In the genomic region with DNA sequence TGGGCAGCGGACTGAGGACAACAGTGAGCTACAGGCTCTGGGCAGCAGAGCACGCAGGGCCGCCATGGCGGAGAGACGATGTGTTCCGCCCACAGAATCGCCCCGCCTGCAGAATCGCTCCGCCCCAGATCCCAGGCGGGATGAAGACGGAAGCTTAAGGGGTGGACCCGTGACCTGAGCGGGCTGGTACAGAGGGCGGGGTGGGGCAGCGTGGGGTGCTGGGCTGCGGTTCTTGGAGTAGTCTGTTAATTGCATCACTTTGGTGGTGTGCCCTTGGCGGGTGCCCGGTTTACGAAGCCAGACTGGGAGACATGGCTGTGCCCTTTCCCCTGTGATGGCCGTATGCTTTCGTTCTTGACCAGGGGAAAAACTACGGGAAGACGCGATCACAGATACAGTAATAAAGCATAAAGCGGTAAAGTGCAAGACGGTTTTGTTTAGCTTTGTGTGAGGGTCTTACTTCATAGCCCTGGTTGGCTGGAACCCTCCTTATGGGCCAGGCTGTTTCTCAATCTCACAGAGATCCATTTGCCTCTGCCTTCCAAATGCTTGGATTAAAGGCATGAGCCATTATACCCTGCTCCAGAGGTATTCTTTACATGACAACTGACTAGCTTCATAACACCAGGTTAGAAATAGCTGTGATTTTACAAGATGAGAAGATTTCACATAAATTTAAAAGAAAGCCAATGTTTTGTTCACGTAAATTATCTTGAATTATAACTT, we compare ENCODE assay signal across 8 mouse cellular contexts. TPM values are rescaled to one million over a fixed set of nuclear protein-coding genes. Genes with fewer than 3 reads are reported as not detected.
DNase-seq lines count a peak whose midpoint lies in the region; ATAC-seq and TF ChIP-seq lines count a peak whose summit lies in the region.

A gene (minus strand): TSS at position 148 of the 726 bp plus-strand sequence.

- H3K9me3 ChIP-seq in hindbrain, postnatal 0 days (ENCODE audit: low read length), result no peaks in the 10 kb centered on the region

- H3K27me3 ChIP-seq in hindbrain, postnatal 0 days (ENCODE audit: insufficient read depth, low read length), result no peaks in the 10 kb centered on the region

- peak within 1 kb of the TSS; percentile 81 for H3K9ac ChIP-seq in hindbrain, postnatal 0 days (replicated peaks; ENCODE audit: low read length)

- no peaks in the 10 kb centered on the region; the same call in 1 of the 2 replicates for H3K36me3 ChIP-seq in hindbrain, postnatal 0 days (ENCODE audit: insufficient read depth, low read length)
- H3K36me3 ChIP-seq in macrophage (ENCODE audit: inconsistent target), result no peaks in the 10 kb centered on the region

- intact Hi-C loops in left cerebral cortex, adult 2 months (cut with DNase I), result loop anchor here (2.0 kb wide), 1 partner anchor 36 kb away; no protein-coding TSS in a partner anchor

- peak; percentile 96 to 98 for DNase-seq in adrenal gland, adult (ENCODE audit: inconsistent age in 2 of 2, low spot score in 1 of 2)
- peak; percentile 92 for DNase-seq in embryo, embryonic 10 days (ENCODE audit: low spot score)
- peak; percentile 85 to 90 for DNase-seq in gastrocnemius, adult 8-10 months (ENCODE audit: low spot score in 2 of 2)
- peak; percentile 90 for DNase-seq in hindbrain, postnatal 0 days (ENCODE audit: low spot score)
- peak; percentile 82 to 87 for DNase-seq in left cerebral cortex, adult 2 months (ENCODE audit: extremely low spot score in 1 of 2, low spot score in 2 of 2)
- peak; percentile 82 to 85 for DNase-seq in right cerebral cortex, adult 2 months (ENCODE audit: low spot score in 2 of 2)
- DNase-seq in urinary bladder, postnatal 10 days (ENCODE audit: low spot score), result peak; percentile 64

- peaks cover 20% of the 10 kb centered on the region; the same call in 1 of the 2 replicates for H3K79me2 ChIP-seq in macrophage (ENCODE audit: inconsistent target)

- H3K4me1 ChIP-seq in hindbrain, postnatal 0 days (ENCODE audit: insufficient read depth, low read length), result peaks cover 4% of the 10 kb centered on the region; the same call in 1 of the 2 replicates

- peak within 1 kb of the TSS; percentile 69 for H3K4me2 ChIP-seq in hindbrain, postnatal 0 days (ENCODE audit: low read depth, low read length)

- H3K4me3 ChIP-seq in hindbrain, postnatal 0 days (ENCODE audit: low read length), result peak within 1 kb of the TSS; percentile 71
- peak within 1 kb of the TSS; percentile 85 for H3K4me3 ChIP-seq in left cerebral cortex, adult 2 months
- peak within 1 kb of the TSS; percentile 92 for H3K4me3 ChIP-seq in macrophage (ENCODE audit: inconsistent target)

- TF ChIP-seq CTCF in hindbrain, postnatal 0 days (IDR thresholded peaks at IDR 0.05; ENCODE audit: low read depth), result no peak
- TF ChIP-seq CTCF in left cerebral cortex, adult 2 months (IDR thresholded peaks at IDR 0.05), result no peak

- ATAC-seq in hindbrain, postnatal 0 days, result peak; percentile 97

- WGBS in hindbrain, postnatal 0 days, result 4% methylated on average over 28 of the region's 28 CpGs
- WGBS in macrophage (ENCODE audit: missing documents), result 5% methylated on average over 25 of the region's 28 CpGs

- H3K27ac ChIP-seq in hindbrain, postnatal 0 days, result peak within 1 kb of the TSS; percentile 86
- peak within 1 kb of the TSS; percentile 96 for H3K27ac ChIP-seq in left cerebral cortex, adult 2 months
- H3K27ac ChIP-seq in macrophage, result peak within 1 kb of the TSS; percentile 87

RNA-seq across cellular contexts. Expression of the gene that starts here (rescaled TPM):
- total RNA-seq in gastrocnemius, adult 8-10 months (2022), result 100 to 1,000 TPM; 113 to 159 (median 136) TPM
- total RNA-seq in hindbrain, postnatal 0 days (2014; rRNA removed), result 88.7 and 91.5 TPM in 2 replicates
- 136 and 145 TPM in 2 replicates for polyA plus RNA-seq in hindbrain, postnatal 0 days (2015; fragmentation: Nextera tagmentation; extraction: Ambion mirVana)
- 10 to 100 TPM; 51.6 to 52.6 TPM for total RNA-seq in left cerebral cortex, adult 2 months (2021)
- total RNA-seq in macrophage (2018; cell fraction: chromatin; rRNA removed), result 10 to 100 TPM in 15 of 26 experiments, 1 to 10 TPM in 11; 1.7 to 60.8 (median 15.1) TPM
- total RNA-seq in macrophage (2018; cell fraction: cytosol; rRNA removed), result 10 to 100 TPM; 51.2 to 86.3 (median 69.8) TPM
- 10 to 100 TPM in 24 of 26 experiments, 1 to 10 TPM in 2; 9.1 to 65.3 (median 18.1) TPM for total RNA-seq in macrophage (2018; cell fraction: nucleus; rRNA removed)
- polyA plus RNA-seq in macrophage (2018), result 47.2 to 96.9 TPM (median 73.4 TPM) in 3 replicates

Comparison
In these comparisons a context has a peak if more than half of its experiments do, and no peak if none do; other contexts are left out.
1. Peak in every context shown above with its lines: DNase-seq, ATAC-seq, H3K4me3 ChIP-seq and H3K27ac ChIP-seq.